Mouse (Mus musculus): ENCODE results near the gene Rnf216. TPM values are rescaled to one million over a fixed set of nuclear protein-coding genes. Genes with fewer than 3 reads are reported as not detected.
"Not testable (repeated sequence)": the region's sequence is repeated elsewhere in the genome, so short reads cannot be mapped to it uniquely, and the experiment has no call there.

Rnf216 gene
- polyA plus RNA-seq (2016; fragmentation: Nextera tagmentation; extraction: Ambion mirVana), result 37.9 and 40.6 TPM in 2 replicates

GRCm38 (mm10) chr5:143112281-143113246 lies at the start of gene Rnf216:
Gene Rnf216 (minus strand): TSS chr5:143112994.
- H3K27ac ChIP-seq, result peak within 1 kb of the TSS; percentile 98
- no peaks in the 10 kb centered on the region for H3K9me3 ChIP-seq
- WGBS, result 1% methylated on average over 96 of the region's 110 CpGs
- no peaks in the 10 kb centered on the region for H3K27me3 ChIP-seq (ENCODE audit: insufficient read depth, poor library complexity, severe bottlenecking)
- peak; percentile 97 for DNase-seq (ENCODE audit: low spot score)
- H3K4me1 ChIP-seq, result peaks cover 19% of the 10 kb centered on the region
- H3K4me3 ChIP-seq, result peak within 1 kb of the TSS; percentile 89
- H3K36me3 ChIP-seq, result 0 out of 2 replicates have a peak, but pooled peaks cover 8% of the 10 kb centered on the region

GRCm38 (mm10) chr5:143155534-143155933 lies 42.7 kb upstream of the Rnf216 start:
- Histone ChIP-seq H3K27ac (no peak overlapping the region), H3K4me3 (no peak overlapping the region), H3K9me3 (no peaks in the 10 kb centered on the region), H3K27me3 (ENCODE audit: insufficient read depth, poor library complexity, severe bottlenecking) (peaks cover 58% of the 10 kb centered on the region), H3K36me3 (no peaks in the 10 kb centered on the region), H3K4me1 (peaks cover 4% of the 10 kb centered on the region; the same call in 1 of the 2 replicates)
- DNase-seq (ENCODE audit: low spot score), result no peak
- 85% methylated on average over 3 of the region's 3 CpGs for WGBS

GRCm38 (mm10) chr5:143153756-143154155 lies 41.0 kb upstream of the Rnf216 start:
- Histone ChIP-seq H3K4me3 (no peak overlapping the region), H3K4me1 (peaks cover 4% of the 10 kb centered on the region; the same call in 1 of the 2 replicates), H3K9me3 (no peaks in the 10 kb centered on the region), H3K27ac (no peak overlapping the region), H3K36me3 (no peaks in the 10 kb centered on the region), H3K27me3 (ENCODE audit: insufficient read depth, poor library complexity, severe bottlenecking) (peaks cover 42% of the 10 kb centered on the region)
- 86% methylated on average over 10 of the region's 10 CpGs for WGBS
- DNase-seq (ENCODE audit: low spot score), result no peak

- 70% methylated on average over 2 of the region's 2 CpGs for WGBS
- Histone ChIP-seq H3K4me3 (no peak overlapping the region), H3K36me3 (no peaks in the 10 kb centered on the region), H3K27ac (no peak overlapping the region), H3K9me3 (no peaks in the 10 kb centered on the region), H3K27me3 (ENCODE audit: insufficient read depth, poor library complexity, severe bottlenecking) (peaks cover 9% of the 10 kb centered on the region; the same call in 1 of the 2 replicates), H3K4me1 (no peaks in the 10 kb centered on the region)
- no peak for DNase-seq (ENCODE audit: low spot score)
Measured at GRCm38 (mm10) chr5:143150044-143150443, 37.2 kb upstream of the Rnf216 start.

DNA sequence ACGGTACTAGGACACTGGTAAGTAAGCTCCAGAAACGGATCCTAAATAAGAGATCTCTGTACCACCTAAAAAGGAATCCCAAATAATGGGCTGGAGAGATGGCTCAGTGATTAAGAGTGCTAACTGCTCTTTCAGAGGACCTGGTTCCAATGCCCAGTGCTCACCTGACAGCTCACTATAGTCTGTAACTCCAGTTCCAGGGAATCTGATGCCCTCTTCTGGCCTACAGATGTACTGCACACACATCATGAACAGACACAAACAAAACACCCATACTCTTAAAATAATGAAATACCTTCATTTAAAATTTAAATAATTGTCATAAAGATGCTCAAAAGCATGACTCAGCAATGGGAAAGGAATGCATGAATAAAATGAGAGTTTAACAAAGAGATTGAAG lies 36.7 kb upstream of the Rnf216 start:
- no peaks in the 10 kb centered on the region for H3K4me1 ChIP-seq
- peaks cover 4% of the 10 kb centered on the region; the same call in 1 of the 2 replicates for H3K27me3 ChIP-seq (ENCODE audit: insufficient read depth, poor library complexity, severe bottlenecking)
- no peak overlapping the region for H3K4me3 ChIP-seq
- no peaks in the 10 kb centered on the region for H3K36me3 ChIP-seq
- WGBS, result 95% methylated on average over 2 of the region's 2 CpGs
- DNase-seq (ENCODE audit: low spot score), result no peak
- H3K9me3 ChIP-seq, result no peaks in the 10 kb centered on the region
- no peak overlapping the region for H3K27ac ChIP-seq

GRCm38 (mm10) chr5:143148661-143149060 lies 35.9 kb upstream of the Rnf216 start:
- no peaks in the 10 kb centered on the region for H3K9me3 ChIP-seq
- DNase-seq (ENCODE audit: low spot score), result no peak
- no peak overlapping the region for H3K4me3 ChIP-seq
- no peaks in the 10 kb centered on the region for H3K4me1 ChIP-seq
- 88% methylated on average over 5 of the region's 5 CpGs for WGBS
- peaks cover 4% of the 10 kb centered on the region; the same call in 1 of the 2 replicates for H3K27me3 ChIP-seq (ENCODE audit: insufficient read depth, poor library complexity, severe bottlenecking)
- H3K27ac ChIP-seq, result no peak overlapping the region
- no peaks in the 10 kb centered on the region for H3K36me3 ChIP-seq

- 67% methylated on average over 3 of the region's 3 CpGs for WGBS
- Histone ChIP-seq H3K27me3 (ENCODE audit: insufficient read depth, poor library complexity, severe bottlenecking) (peaks cover 4% of the 10 kb centered on the region; the same call in 1 of the 2 replicates), H3K4me1 (no peaks in the 10 kb centered on the region), H3K36me3 (no peaks in the 10 kb centered on the region), H3K4me3 (no peak within 1 kb of the TSS), H3K27ac (no peak within 1 kb of the TSS), H3K9me3 (no peaks in the 10 kb centered on the region)
- DNase-seq (ENCODE audit: low spot score), result no peak
Measured at GRCm38 (mm10) chr5:143147481-143147880, 34.7 kb upstream of the Rnf216 start, which contains the start of gene Olfr718-ps1. Gene Olfr718-ps1 (minus strand): TSS chr5:143147581.

DNA sequence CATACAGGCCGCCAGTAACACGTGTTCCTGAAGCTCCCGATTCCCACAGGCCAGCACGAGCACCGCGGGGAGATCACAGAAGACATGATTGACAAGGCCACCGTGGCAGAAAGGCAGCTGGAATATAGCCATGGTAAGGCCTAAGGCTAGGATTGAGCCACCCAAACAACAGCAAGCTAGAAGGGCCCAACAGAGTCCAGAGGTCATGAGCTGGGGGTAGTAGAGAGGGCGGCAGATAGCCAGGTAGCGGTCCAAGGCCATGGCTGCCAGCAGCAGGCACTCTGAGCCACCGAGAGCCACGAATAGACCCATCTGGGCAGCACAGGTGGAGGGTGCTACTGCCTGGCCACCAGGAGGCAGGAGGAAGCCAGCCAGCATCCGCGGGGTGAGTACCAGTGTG lies 24.8 kb upstream of the Rnf216 start:
- Histone ChIP-seq H3K27me3 (ENCODE audit: insufficient read depth, poor library complexity, severe bottlenecking) (no peaks in the 10 kb centered on the region), H3K9me3 (no peaks in the 10 kb centered on the region), H3K4me1 (no peaks in the 10 kb centered on the region), H3K4me3 (no peak overlapping the region), H3K27ac (no peak overlapping the region), H3K36me3 (no peaks in the 10 kb centered on the region)
- WGBS, result 83% methylated on average over 13 of the region's 13 CpGs
- no peak for DNase-seq (ENCODE audit: low spot score)

GRCm38 (mm10) chr5:143135042-143135441 lies 22.2 kb upstream of the Rnf216 start:
- no peaks in the 10 kb centered on the region for H3K36me3 ChIP-seq
- no peaks in the 10 kb centered on the region for H3K9me3 ChIP-seq
- no peak for DNase-seq (ENCODE audit: low spot score)
- WGBS, result 85% methylated on average over 7 of the region's 7 CpGs
- H3K27me3 ChIP-seq (ENCODE audit: insufficient read depth, poor library complexity, severe bottlenecking), result no peaks in the 10 kb centered on the region
- H3K27ac ChIP-seq, result no peak overlapping the region
- no peaks in the 10 kb centered on the region for H3K4me1 ChIP-seq
- no peak overlapping the region for H3K4me3 ChIP-seq

DNA sequence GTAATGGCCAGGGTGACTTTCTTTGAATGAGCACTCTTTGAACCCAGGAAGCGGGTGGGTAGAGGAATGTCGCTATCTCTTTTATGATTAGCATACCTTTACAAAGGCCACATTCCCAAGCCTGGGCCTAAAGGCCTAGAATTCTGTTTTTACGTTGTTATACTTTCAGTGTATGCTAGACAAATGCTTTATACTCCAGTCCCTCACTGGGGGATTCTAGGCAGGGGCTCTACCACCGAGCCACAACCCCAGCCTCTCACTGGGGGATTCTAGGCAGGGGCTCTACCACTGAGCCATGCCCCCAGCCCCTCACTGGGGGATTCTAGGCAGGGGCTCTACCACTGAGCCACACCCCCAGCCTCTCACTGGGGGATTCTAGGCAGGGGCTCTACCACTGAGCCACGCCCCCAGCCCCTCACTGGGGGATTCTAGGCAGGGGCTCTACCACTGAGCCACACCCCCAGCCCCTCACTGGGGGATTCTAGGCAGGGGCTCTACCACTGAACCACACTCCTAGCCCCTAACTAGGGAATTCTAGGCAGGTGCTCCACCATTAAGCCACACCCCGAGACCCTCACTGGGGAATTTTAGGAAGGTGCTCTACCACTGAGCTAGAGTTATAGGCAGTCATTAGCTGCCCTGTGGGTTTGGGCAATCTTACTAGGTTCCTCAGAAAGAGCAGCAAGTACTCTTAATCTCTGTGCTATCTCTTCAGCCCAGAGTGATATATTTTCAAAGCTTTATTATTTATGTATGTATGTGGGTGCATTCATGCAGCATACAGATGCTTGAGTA lies 21.6 kb upstream of the Rnf216 start:
- not testable (repeated sequence) for H3K4me1 ChIP-seq; H3K27ac ChIP-seq; H3K9me3 ChIP-seq; DNase-seq (ENCODE audit: low spot score); H3K36me3 ChIP-seq; H3K4me3 ChIP-seq; H3K27me3 ChIP-seq (ENCODE audit: insufficient read depth, poor library complexity, severe bottlenecking)
- 87% methylated on average over 5 of the region's 6 CpGs for WGBS

DNA sequence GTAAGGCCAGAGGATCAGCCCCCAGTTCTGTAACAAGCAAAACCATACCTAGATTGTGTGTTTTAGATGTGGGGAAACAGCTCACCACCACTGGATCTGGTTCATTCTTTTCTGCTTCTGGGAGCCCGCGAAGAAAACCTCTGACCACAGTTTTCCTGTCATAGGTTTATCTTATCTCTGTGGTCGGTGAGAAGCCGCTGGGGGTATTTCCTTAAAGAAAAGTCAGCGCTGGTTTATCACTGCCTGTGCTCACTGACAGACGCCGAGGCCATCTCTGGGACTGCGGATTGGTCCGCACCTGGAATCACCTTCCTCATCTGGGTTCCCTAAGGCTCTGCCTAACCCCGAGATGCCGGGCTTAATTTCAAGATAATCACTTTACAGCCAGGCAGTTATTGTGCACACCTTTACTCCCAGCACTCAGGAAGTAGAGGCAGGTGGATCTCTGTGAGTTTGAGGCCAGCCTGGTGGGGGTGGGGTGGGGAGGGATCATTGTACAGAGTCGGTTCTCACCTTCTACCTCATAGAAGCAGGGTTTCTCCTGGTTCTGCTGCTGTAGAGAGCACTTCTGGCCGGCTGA lies 20.2 kb upstream of the Rnf216 start:
- no peaks in the 10 kb centered on the region for H3K4me1 ChIP-seq
- DNase-seq (ENCODE audit: low spot score), result no peak
- 33% methylated on average over 13 of the region's 13 CpGs for WGBS
- no peak overlapping the region for H3K4me3 ChIP-seq
- H3K36me3 ChIP-seq, result no peaks in the 10 kb centered on the region
- H3K27ac ChIP-seq, result no peak overlapping the region
- no peaks in the 10 kb centered on the region for H3K27me3 ChIP-seq (ENCODE audit: insufficient read depth, poor library complexity, severe bottlenecking)
- H3K9me3 ChIP-seq, result peaks cover 4% of the 10 kb centered on the region; the same call in 1 of the 2 replicates

DNA sequence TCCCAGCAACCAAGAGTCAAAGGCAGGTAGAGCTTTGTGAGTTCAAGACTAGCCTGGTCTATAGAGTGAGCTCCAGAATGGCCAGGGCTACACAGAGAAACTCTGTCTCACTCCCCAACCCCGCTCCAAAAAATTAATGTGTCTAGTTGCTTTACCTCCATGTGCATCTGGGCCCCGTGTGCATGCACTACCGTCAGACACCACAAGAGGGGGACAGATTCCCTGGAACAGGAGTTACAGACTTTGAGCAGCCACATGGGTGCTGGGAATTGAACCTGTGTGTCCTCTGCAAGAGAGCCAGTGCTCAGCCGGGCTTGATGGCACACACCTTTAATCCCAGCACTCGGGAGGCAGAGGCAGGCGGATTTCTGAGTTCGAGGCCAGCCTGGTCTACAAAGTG lies 17.5 kb upstream of the Rnf216 start:
- no peaks in the 10 kb centered on the region for H3K36me3 ChIP-seq
- H3K4me3 ChIP-seq, result no peak overlapping the region
- 85% methylated on average over 7 of the region's 7 CpGs for whole genome bisulfite sequencing
- no peak for DNase-seq (ENCODE audit: low spot score)
- peaks cover 4% of the 10 kb centered on the region; the same call in 1 of the 2 replicates for H3K9me3 ChIP-seq
- H3K4me1 ChIP-seq, result no peaks in the 10 kb centered on the region
- no peak overlapping the region for H3K27ac ChIP-seq
- H3K27me3 ChIP-seq (ENCODE audit: insufficient read depth, poor library complexity, severe bottlenecking), result no peaks in the 10 kb centered on the region
